Mouse (Mus musculus): ENCODE results near the gene Gins1. TPM values are rescaled to one million over a fixed set of nuclear protein-coding genes. Genes with fewer than 3 reads are reported as not detected.

Gene Gins1
- total RNA-seq, 2 experiments from 2014 or later: 74.6 to 145 TPM

GRCm38 (mm10) chr2:150950056-150950455 lies 44.9 kb downstream of the Gins1 start:
- no peak; the same call in 1 of the 2 replicates for ATAC-seq (replicated peaks; ENCODE audit: poor library complexity, severe bottlenecking)

GRCm38 (mm10) chr2:150951201-150951600 lies 46.0 kb downstream of the Gins1 start:
- ATAC-seq (replicated peaks; ENCODE audit: poor library complexity, severe bottlenecking): no peak

- ATAC-seq (replicated peaks; ENCODE audit: poor library complexity, severe bottlenecking): no peak
Observed at GRCm38 (mm10) chr2:150955859-150956258, 50.7 kb downstream of the Gins1 start.

GRCm38 (mm10) chr2:150959521-150959920 lies 54.3 kb downstream of the Gins1 start:
- ATAC-seq (replicated peaks; ENCODE audit: poor library complexity, severe bottlenecking): no peak

GRCm38 (mm10) chr2:150963246-150963645 lies 58.0 kb downstream of the Gins1 start:
- ATAC-seq (replicated peaks; ENCODE audit: poor library complexity, severe bottlenecking): no peak

GRCm38 (mm10) chr2:150964641-150965040 lies 59.4 kb downstream of the Gins1 start:
- ATAC-seq (replicated peaks; ENCODE audit: poor library complexity, severe bottlenecking): no peak

- ATAC-seq (replicated peaks; ENCODE audit: poor library complexity, severe bottlenecking): no peak
Observed at GRCm38 (mm10) chr2:150965951-150966350, 60.8 kb downstream of the Gins1 start.

GRCm38 (mm10) chr2:150967491-150967890 lies 62.3 kb downstream of the Gins1 start:
- no peak for ATAC-seq (replicated peaks; ENCODE audit: poor library complexity, severe bottlenecking)

GRCm38 (mm10) chr2:150969231-150969630 lies 64.0 kb downstream of the Gins1 start:
- ATAC-seq (replicated peaks; ENCODE audit: poor library complexity, severe bottlenecking): no peak

- no peak for ATAC-seq (replicated peaks; ENCODE audit: poor library complexity, severe bottlenecking)
Observed at GRCm38 (mm10) chr2:150971856-150972255, 66.7 kb downstream of the Gins1 start.

GRCm38 (mm10) chr2:150972681-150973080 lies 67.5 kb downstream of the Gins1 start:
- ATAC-seq (replicated peaks; ENCODE audit: poor library complexity, severe bottlenecking): no peak

GRCm38 (mm10) chr2:150973401-150974115 lies 68.4 kb downstream of the Gins1 start:
- no peak for ATAC-seq (replicated peaks; ENCODE audit: poor library complexity, severe bottlenecking)

GRCm38 (mm10) chr2:150976871-150977270 lies 71.7 kb downstream of the Gins1 start:
- ATAC-seq (replicated peaks; ENCODE audit: poor library complexity, severe bottlenecking): no peak

GRCm38 (mm10) chr2:150977676-150978075 lies 72.5 kb downstream of the Gins1 start:
- no peak for ATAC-seq (replicated peaks; ENCODE audit: poor library complexity, severe bottlenecking)

- ATAC-seq (replicated peaks; ENCODE audit: poor library complexity, severe bottlenecking): no peak
Observed at GRCm38 (mm10) chr2:150978791-150979190, 73.6 kb downstream of the Gins1 start.

- ATAC-seq (replicated peaks; ENCODE audit: poor library complexity, severe bottlenecking): no peak
Observed at GRCm38 (mm10) chr2:150979861-150980620, 74.8 kb downstream of the Gins1 start.

Other genes starting within 250 kb of the Gins1 start
- 13.1 and 14.5 TPM in 2 replicates for gene Acss1, start 236.9 kb upstream of the Gins1 start, total RNA-seq (2014; fragmentation: Nextera tagmentation)
- gene Acss1, start 236.9 kb upstream of the Gins1 start, total RNA-seq (2017): 8.1 and 12.2 TPM in 2 replicates
- gene Vsx1, start 216.0 kb upstream of the Gins1 start, total RNA-seq (2014; fragmentation: Nextera tagmentation): not detected in 2 replicates
- not detected in 2 replicates for gene Vsx1, start 216.0 kb upstream of the Gins1 start, total RNA-seq (2017)
- gene Entpd6, start 156.4 kb upstream of the Gins1 start, total RNA-seq (2014; fragmentation: Nextera tagmentation): 15.8 and 17.0 TPM in 2 replicates
- gene Entpd6, start 156.4 kb upstream of the Gins1 start, total RNA-seq (2017): 14.7 and 15.6 TPM in 2 replicates
- gene Pygb, start 118.7 kb upstream of the Gins1 start, total RNA-seq (2014; fragmentation: Nextera tagmentation): 18.3 and 18.9 TPM in 2 replicates
- 25.9 and 40.1 TPM in 2 replicates for gene Pygb, start 118.7 kb upstream of the Gins1 start, total RNA-seq (2017)
- 24.8 and 38.0 TPM in 2 replicates for gene Abhd12, start 659 bp upstream of the Gins1 start, total RNA-seq (2014; fragmentation: Nextera tagmentation)
- 40.4 and 78.7 TPM in 2 replicates for gene Abhd12, start 659 bp upstream of the Gins1 start, total RNA-seq (2017)
- gene Ninl, start 134.0 kb downstream of the Gins1 start, total RNA-seq (2014; fragmentation: Nextera tagmentation): 0.13 and 1.7 TPM in 2 replicates
- 0.13 and 0.88 TPM in 2 replicates for gene Ninl, start 134.0 kb downstream of the Gins1 start, total RNA-seq (2017)
- gene Nanp, start 134.0 kb downstream of the Gins1 start, total RNA-seq (2014; fragmentation: Nextera tagmentation): 24.6 and 41.7 TPM in 2 replicates
- gene Nanp, start 134.0 kb downstream of the Gins1 start, total RNA-seq (2017): 13.3 and 17.7 TPM in 2 replicates
- not detected in 2 replicates for gene Gm14151, start 186.9 kb downstream of the Gins1 start, total RNA-seq (2014; fragmentation: Nextera tagmentation)
- not detected in 2 replicates for gene Gm14151, start 186.9 kb downstream of the Gins1 start, total RNA-seq (2017)
- gene Gm14147, start 192.8 kb downstream of the Gins1 start, total RNA-seq (2014; fragmentation: Nextera tagmentation): not detected in 2 replicates
- gene Gm14147, start 192.8 kb downstream of the Gins1 start, total RNA-seq (2017): not detected in 2 replicates